Mouse (Mus musculus) lung, postnatal 0 days (tissue): Measurements from ENCODE around the gene Abi2.

ENCODE experiments used
- CTCF ChIP-seq: IDR thresholded peaks from 2 replicates; pipeline ENCODE4 v1.5.1; 2016; ENCODE audit warnings: antibody characterized with exemption, mild to moderate bottlenecking
- EP300 ChIP-seq: IDR thresholded peaks from 2 replicates; pipeline ENCODE4 v1.6.1; 2016; ENCODE audit warnings: antibody characterized with exemption, mild to moderate bottlenecking, control low read depth

- TF ChIP-seq CTCF (no peak), EP300 (no peak)
Observed at GRCm38 (mm10) chr1:60408501-60409167, 785 bp upstream of the Abi2 start.
